9 mouse cellular contexts compared by ENCODE assay signal in the genomic region with DNA sequence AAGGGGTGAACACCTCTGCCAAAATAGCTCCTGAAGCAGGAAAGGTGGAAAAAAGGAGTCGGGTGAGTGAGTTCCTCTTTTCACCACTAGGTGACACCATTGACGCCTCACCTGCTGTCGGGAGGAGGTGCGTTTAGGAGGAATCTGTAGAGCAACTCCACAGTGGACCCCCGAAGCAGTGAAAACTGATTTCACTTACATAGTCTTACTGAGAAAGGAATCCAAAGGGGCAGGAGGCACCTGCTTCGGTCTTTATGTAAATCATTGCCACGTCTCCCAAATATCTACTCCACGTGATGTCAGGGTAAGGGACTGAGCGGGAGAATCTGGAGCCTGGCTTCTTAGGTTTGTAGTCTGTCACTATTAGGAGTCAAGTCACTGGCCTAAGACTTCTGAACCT.
A peak's percentile ranks its signal among the peaks of the same experiment; 100 is the strongest.
DNase-seq lines count a peak whose midpoint lies in the region; ATAC-seq and TF ChIP-seq lines count a peak whose summit lies in the region.
"Had no signal": no experiment of that assay in that cellular context is flagged by ENCODE, and none has a peak within 500 bp of the region (broad histone marks: within the 10 kb centered on the region; RNA-seq: fewer than 3 reads in every experiment).

No protein-coding gene starts in this region.

- H3K4me1 ChIP-seq in E14TG2a.4 (replicated peaks; ENCODE audit: low read depth, low read length): no peaks in the 10 kb centered on the region
- no peaks in the 10 kb centered on the region for H3K4me1 ChIP-seq in embryonic facial prominence, embryonic 14.5 days (ENCODE audit: control insufficient read depth, insufficient read depth, low read length)
- no peaks in the 10 kb centered on the region for H3K4me1 ChIP-seq in heart, postnatal 0 days (ENCODE audit: control insufficient read depth, insufficient read depth)

- H3K4me3 ChIP-seq in E14TG2a.4 (replicated peaks; ENCODE audit: low read length): no peak overlapping the region
- no peak overlapping the region for H3K4me3 ChIP-seq in embryonic facial prominence, embryonic 14.5 days (ENCODE audit: low read depth, low read length)
- H3K4me3 ChIP-seq in heart, postnatal 0 days (ENCODE audit: low read depth, low read length): no peak overlapping the region
- H3K4me3 ChIP-seq: erythroblast, embryonic 14.5 days had no signal

- H3K36me3 ChIP-seq in E14TG2a.4 (ENCODE audit: insufficient read depth, low read length): no peaks in the 10 kb centered on the region
- H3K36me3 ChIP-seq in embryonic facial prominence, embryonic 14.5 days (ENCODE audit: control insufficient read depth, insufficient read depth, low read length): no peaks in the 10 kb centered on the region
- no peaks in the 10 kb centered on the region for H3K36me3 ChIP-seq in heart, postnatal 0 days (replicated peaks; ENCODE audit: control insufficient read depth, insufficient read depth, low read length)

- no peak overlapping the region for H3K27ac ChIP-seq in embryonic facial prominence, embryonic 14.5 days (replicated peaks; ENCODE audit: low read depth, low read length)
- no peak overlapping the region for H3K27ac ChIP-seq in heart, postnatal 0 days (ENCODE audit: low read depth)

- H3K4me2 ChIP-seq in embryonic facial prominence, embryonic 14.5 days (ENCODE audit: low read depth, low read length): peak overlapping the region; percentile 23; the same call in 1 of the 2 replicates
- peak overlapping the region; percentile 49 for H3K4me2 ChIP-seq in heart, postnatal 0 days (ENCODE audit: low read depth, low read length)

- peak; percentile 49 for TF ChIP-seq CTCF in E14TG2a.4 (conservative IDR thresholded peaks at IDR 0.05; ENCODE audit: low read length)
- peak; percentile 89 for TF ChIP-seq CTCF in heart, postnatal 0 days (IDR thresholded peaks at IDR 0.05; ENCODE audit: low read depth)

- peaks cover 11% of the 10 kb centered on the region for H3K27me3 ChIP-seq in E14TG2a.4 (ENCODE audit: insufficient read depth, low read length)
- peaks cover 5% of the 10 kb centered on the region for H3K27me3 ChIP-seq in embryonic facial prominence, embryonic 14.5 days (replicated peaks; ENCODE audit: control insufficient read depth, insufficient read depth, low read length)
- H3K27me3 ChIP-seq in heart, postnatal 0 days (ENCODE audit: control insufficient read depth, insufficient read depth, low read length): no peaks in the 10 kb centered on the region

- DNase-seq in adrenal gland, postnatal 36 days: peak; percentile 32 to 36
- DNase-seq in embryonic facial prominence, embryonic 14.5 days (ENCODE audit: low spot score): peak; percentile 67
- DNase-seq in heart, postnatal 0 days (ENCODE audit: low spot score): peak; percentile 41
- peak; percentile 60 to 65 for DNase-seq in kidney, postnatal 4 days
- peak; percentile 55 for DNase-seq in lung, postnatal 10 days
- DNase-seq in right cerebral cortex, adult 18-20 months: peak; percentile 39

- H3K9me3 ChIP-seq in E14TG2a.4 (ENCODE audit: low read length): no peaks in the 10 kb centered on the region
- no peaks in the 10 kb centered on the region for H3K9me3 ChIP-seq in embryonic facial prominence, embryonic 14.5 days (ENCODE audit: control insufficient read depth, low read length)
- H3K9me3 ChIP-seq in heart, postnatal 0 days (replicated peaks; ENCODE audit: control insufficient read depth, low read length): no peaks in the 10 kb centered on the region

- no peak for TF ChIP-seq EP300 in heart, postnatal 0 days (IDR thresholded peaks at IDR 0.05; ENCODE audit: low read depth)

- 11% methylated on average over 9 of the region's 9 CpGs for WGBS in embryonic facial prominence, embryonic 14.5 days
- WGBS in heart, postnatal 0 days: 11% methylated on average over 9 of the region's 9 CpGs

- no peak overlapping the region for H3K9ac ChIP-seq in embryonic facial prominence, embryonic 14.5 days (ENCODE audit: low read depth, low read length)
- no peak overlapping the region for H3K9ac ChIP-seq in heart, postnatal 0 days (replicated peaks; ENCODE audit: low read depth, low read length)

- ATAC-seq in embryonic facial prominence, embryonic 14.5 days (ENCODE audit: low read depth): no peak
- ATAC-seq in heart, postnatal 0 days (ENCODE audit: insufficient read depth, low read depth): no peak
- ATAC-seq in monocyte, adult 5-6 weeks (replicated peaks; ENCODE audit: insufficient number of reproducible peaks, low FRiP score, low TSS enrichment, poor library complexity, severe bottlenecking): no peak
